In the genomic region with DNA sequence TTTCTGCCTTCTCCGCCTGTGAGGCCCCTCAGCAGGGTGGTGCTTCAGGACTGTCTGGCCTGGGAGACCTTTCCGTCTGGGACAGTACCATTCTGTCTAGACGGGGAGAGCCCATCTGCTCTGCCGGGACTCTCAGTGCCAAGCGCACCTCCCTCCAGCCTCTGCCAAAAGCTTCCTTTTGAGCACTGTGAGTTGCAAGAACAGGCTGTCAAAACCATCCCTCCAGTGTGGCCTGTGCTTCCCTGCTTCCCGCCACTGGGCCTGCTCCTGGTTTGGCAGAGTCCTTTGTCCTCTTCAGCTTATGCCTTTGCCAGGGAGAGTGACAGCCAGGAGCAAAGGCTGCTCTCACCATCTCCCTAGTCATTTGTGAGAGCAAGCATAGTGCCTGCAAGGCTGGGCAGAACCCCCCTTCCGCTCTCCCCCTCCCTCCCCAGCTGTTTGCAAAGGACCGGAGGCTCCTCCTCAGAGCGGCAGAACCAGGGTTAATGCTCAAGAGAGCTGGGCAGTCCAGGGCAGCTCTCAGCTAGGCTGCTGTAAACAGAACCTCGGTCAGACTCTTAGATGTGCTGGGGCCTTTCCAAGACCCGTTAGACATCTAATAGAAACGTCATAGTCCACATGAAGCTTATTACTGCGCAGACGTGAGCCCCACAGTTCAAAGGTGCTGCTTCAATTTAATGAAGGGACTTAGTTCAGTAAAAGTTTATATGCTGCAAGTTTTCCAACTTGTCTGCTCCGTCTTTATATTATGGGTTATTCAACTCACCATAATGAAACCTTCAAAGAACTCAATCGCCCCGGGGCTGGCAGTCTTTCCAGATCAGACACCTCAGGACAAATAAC, we compare ENCODE assay signal across 8 mouse cellular contexts.
DNase-seq lines count a peak whose midpoint lies in the region; ATAC-seq and TF ChIP-seq lines count a peak whose summit lies in the region.

No protein-coding gene starts in this region.

- peak; percentile 17 to 25 for DNase-seq in frontal cortex, postnatal 10 days (ENCODE audit: low spot score in 2 of 2)
- no peak for DNase-seq in frontal cortex, adult 2 months (ENCODE audit: extremely low spot score in 1 of 2, low spot score in 1 of 2)
- DNase-seq in forebrain, embryonic 11.5 days (ENCODE audit: low spot score): peak; percentile 87
- DNase-seq in heart, postnatal 10 days: peak; percentile 48 to 53
- peak; percentile 86 for DNase-seq in kidney, postnatal 0 days (ENCODE audit: low spot score)
- peak; percentile 6 for DNase-seq in retina, postnatal 7 days (ENCODE audit: low read depth, low spot score)
- DNase-seq in left cerebral cortex, adult 2 months (ENCODE audit: extremely low spot score in 1 of 2, low spot score in 2 of 2): no peak

- H3K9me3 ChIP-seq in forebrain, embryonic 11.5 days (ENCODE audit: control insufficient read depth, low read length): no peaks in the 10 kb centered on the region
- no peaks in the 10 kb centered on the region for H3K9me3 ChIP-seq in kidney, postnatal 0 days (replicated peaks; ENCODE audit: low read length)
- H3K9me3 ChIP-seq in lung, embryonic 15.5 days: no peaks in the 10 kb centered on the region

- intact Hi-C loops in heart, postnatal 10 days (cut with DNase I): no loop called here
- intact Hi-C loops in left cerebral cortex, adult 2 months (cut with DNase I): no loop called here

- no peak for TF ChIP-seq CTCF in kidney, postnatal 0 days (IDR thresholded peaks at IDR 0.05; ENCODE audit: low read depth)
- TF ChIP-seq CTCF in left cerebral cortex, adult 2 months (IDR thresholded peaks at IDR 0.05): no peak

- no peak overlapping the region for H3K4me3 ChIP-seq in forebrain, embryonic 11.5 days (ENCODE audit: low read depth, low read length)
- H3K4me3 ChIP-seq in kidney, postnatal 0 days (replicated peaks; ENCODE audit: low read depth, low read length): no peak overlapping the region
- no peak overlapping the region for H3K4me3 ChIP-seq in lung, embryonic 15.5 days
- no peak overlapping the region for H3K4me3 ChIP-seq in left cerebral cortex, adult 2 months

- H3K4me1 ChIP-seq in forebrain, embryonic 11.5 days (replicated peaks; ENCODE audit: control insufficient read depth, insufficient read depth, low read length): peaks cover 13% of the 10 kb centered on the region
- peaks cover 11% of the 10 kb centered on the region for H3K4me1 ChIP-seq in kidney, postnatal 0 days (replicated peaks; ENCODE audit: insufficient read depth, low read length)
- peaks cover 26% of the 10 kb centered on the region for H3K4me1 ChIP-seq in lung, embryonic 15.5 days

- H3K27ac ChIP-seq in forebrain, embryonic 11.5 days (ENCODE audit: low read depth, low read length): peak overlapping the region; percentile 97
- H3K27ac ChIP-seq in kidney, postnatal 0 days: peak overlapping the region; percentile 76
- peak overlapping the region; percentile 90 for H3K27ac ChIP-seq in lung, embryonic 15.5 days
- H3K27ac ChIP-seq in left cerebral cortex, adult 2 months: no peak overlapping the region

- H3K4me2 ChIP-seq in forebrain, embryonic 11.5 days (ENCODE audit: low read depth, low read length, severe bottlenecking): peak overlapping the region; percentile 24; the same call in 1 of the 2 replicates
- peak overlapping the region; percentile 25 for H3K4me2 ChIP-seq in kidney, postnatal 0 days (ENCODE audit: low read length)
- peak overlapping the region; percentile 33 for H3K4me2 ChIP-seq in lung, embryonic 15.5 days

- peak overlapping the region; percentile 42 for H3K9ac ChIP-seq in forebrain, embryonic 11.5 days (ENCODE audit: low read length)
- no peak overlapping the region for H3K9ac ChIP-seq in kidney, postnatal 0 days (ENCODE audit: low read depth, low read length)
- peak overlapping the region; percentile 11; the same call in 1 of the 2 replicates for H3K9ac ChIP-seq in lung, embryonic 15.5 days

- WGBS in forebrain, embryonic 11.5 days: under 1% methylated on average over 17 of the region's 17 CpGs
- WGBS in kidney, postnatal 0 days: 12% methylated on average over 17 of the region's 17 CpGs
- 7% methylated on average over 17 of the region's 17 CpGs for WGBS in lung, embryonic 15.5 days

- H3K36me3 ChIP-seq in forebrain, embryonic 11.5 days (ENCODE audit: control insufficient read depth, insufficient read depth, low read length): no peaks in the 10 kb centered on the region
- H3K36me3 ChIP-seq in kidney, postnatal 0 days (ENCODE audit: insufficient read depth, low read length): no peaks in the 10 kb centered on the region
- H3K36me3 ChIP-seq in lung, embryonic 15.5 days: no peaks in the 10 kb centered on the region

- no peaks in the 10 kb centered on the region for H3K27me3 ChIP-seq in forebrain, embryonic 11.5 days (ENCODE audit: control insufficient read depth, insufficient read depth, low read length)
- H3K27me3 ChIP-seq in kidney, postnatal 0 days (ENCODE audit: insufficient read depth, low read length): no peaks in the 10 kb centered on the region
- no peaks in the 10 kb centered on the region for H3K27me3 ChIP-seq in lung, embryonic 15.5 days

- ATAC-seq in forebrain, embryonic 11.5 days (replicated peaks; ENCODE audit: low FRiP score): peak; percentile 93
- ATAC-seq in kidney, postnatal 0 days (replicated peaks; ENCODE audit: low FRiP score, low read depth): peak; percentile 77
- peak; percentile 96 for ATAC-seq in lung, embryonic 15.5 days (ENCODE audit: borderline replicate concordance, extremely low read depth, low FRiP score, low TSS enrichment)

Comparison
In these comparisons a context has a peak if more than half of its experiments do, and no peak if none do; other contexts are left out.
1. DNase-seq: peak in frontal cortex, postnatal 10 days (2 of 2), forebrain, embryonic 11.5 days (single experiment), heart, postnatal 10 days (2 of 2), kidney, postnatal 0 days (single experiment) and retina, postnatal 7 days (single experiment); none in frontal cortex, adult 2 months (0 of 2) and left cerebral cortex, adult 2 months (0 of 2).
2. Peak in every context shown above with its lines, with median percentiles within 50 percentile points of each other: ATAC-seq and H3K4me2 ChIP-seq.